Mouse (Mus musculus): ENCODE measurements at regions not wholly inside any gene's neighbourhood (a gene's known extent, or its start where the extent isn't known, plus 50 kb on each side); places are given as distances from the start of the nearest gene placed in this dataset.

DNA sequence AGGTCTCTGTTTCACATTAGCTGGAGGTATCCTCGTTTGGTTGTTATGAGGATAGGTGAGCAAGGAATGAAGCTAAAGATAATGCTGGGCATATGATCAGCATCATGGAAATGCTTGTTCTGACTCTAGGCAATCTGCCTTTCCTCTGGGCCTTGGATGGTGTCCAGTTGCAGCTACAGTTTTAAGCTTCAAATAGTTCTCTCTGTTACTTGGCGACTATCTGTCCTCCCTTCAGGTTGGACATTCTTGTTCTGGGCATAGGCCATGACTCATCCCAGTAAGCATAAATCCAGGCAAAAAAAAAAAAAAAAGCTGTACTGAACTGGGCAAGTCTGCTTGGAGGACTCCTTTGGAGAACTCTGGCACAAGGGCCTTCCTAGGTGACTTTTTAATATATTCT lies 776.9 kb downstream of the Kcnma1 start:
- Histone ChIP-seq H3K27ac (ENCODE audit: control insufficient read depth, low read depth, low read length) (no peak overlapping the region), H3K4me1 (ENCODE audit: control insufficient read depth in 1 of 2, insufficient read depth in 2 of 2, low read length in 2 of 2) (no peaks in the 10 kb centered on the region), H3K9me3 (replicated peaks; ENCODE audit: insufficient read depth, low read length) (no peaks in the 10 kb centered on the region), H3K36me3 (ENCODE audit: control insufficient read depth in 1 of 2, insufficient read depth in 2 of 2, low read length in 2 of 2) (no peaks in the 10 kb centered on the region), H3K9ac (ENCODE audit: control insufficient read depth, low read depth, low read length, poor library complexity, severe bottlenecking) (no peak overlapping the region), H3K4me3 (ENCODE audit: control insufficient read depth in 1 of 2, insufficient read depth in 1 of 2, low read depth in 2 of 2, low read length in 2 of 2) (no peak overlapping the region), H3K27me3 (ENCODE audit: control insufficient read depth in 1 of 2, insufficient read depth in 2 of 2, low read length in 2 of 2) (no peaks in the 10 kb centered on the region), H3K79me2 (ENCODE audit: control insufficient read depth, insufficient read depth, low read length, poor library complexity) (no peaks in the 10 kb centered on the region)
- no peak for TF ChIP-seq POLR2A (IDR thresholded peaks at IDR 0.05; ENCODE audit: control insufficient read depth in 1 of 2, insufficient read depth in 1 of 2, low read depth in 1 of 2, low read length in 2 of 2, poor library complexity in 1 of 2)
- TF ChIP-seq ZKSCAN1 (IDR thresholded peaks at IDR 0.05; ENCODE audit: low read depth, low read length) = no peak
- DNase-seq (ENCODE audit: low read depth, low spot score) = no peak

GRCm38 (mm10) chr14:23198676-23199075 lies 815.6 kb downstream of the Kcnma1 start:
- no peaks in the 10 kb centered on the region for H3K4me1 ChIP-seq (ENCODE audit: control insufficient read depth in 1 of 2, insufficient read depth in 2 of 2, low read length in 2 of 2)
- no peak overlapping the region for H3K9ac ChIP-seq (ENCODE audit: control insufficient read depth, low read depth, low read length, poor library complexity, severe bottlenecking)
- DNase-seq (ENCODE audit: low read depth, low spot score) = no peak
- H3K27ac ChIP-seq (ENCODE audit: control insufficient read depth, low read depth, low read length) = no peak overlapping the region
- H3K79me2 ChIP-seq (ENCODE audit: control insufficient read depth, insufficient read depth, low read length, poor library complexity) = no peaks in the 10 kb centered on the region
- no peaks in the 10 kb centered on the region for H3K9me3 ChIP-seq (replicated peaks; ENCODE audit: insufficient read depth, low read length)
- no peak for TF ChIP-seq BHLHE40 (IDR thresholded peaks at IDR 0.05; ENCODE audit: borderline replicate concordance, low read depth, low read length)
- no peak for TF ChIP-seq KAT2A (conservative IDR thresholded peaks at IDR 0.05; ENCODE audit: low read depth, low read length)
- no peak for TF ChIP-seq NRF1 (IDR thresholded peaks at IDR 0.05; ENCODE audit: insufficient read depth, low read depth, low read length, poor library complexity, severe bottlenecking)
- no peak overlapping the region for H3K4me3 ChIP-seq (ENCODE audit: control insufficient read depth in 1 of 2, insufficient read depth in 1 of 2, low read depth in 2 of 2, low read length in 2 of 2)
- no peaks in the 10 kb centered on the region; a peak in 1 of 4 replicates for H3K27me3 ChIP-seq (ENCODE audit: control insufficient read depth in 1 of 2, insufficient read depth in 2 of 2, low read length in 2 of 2)
- H3K36me3 ChIP-seq (ENCODE audit: control insufficient read depth in 1 of 2, insufficient read depth in 2 of 2, low read length in 2 of 2) = no peaks in the 10 kb centered on the region

DNA sequence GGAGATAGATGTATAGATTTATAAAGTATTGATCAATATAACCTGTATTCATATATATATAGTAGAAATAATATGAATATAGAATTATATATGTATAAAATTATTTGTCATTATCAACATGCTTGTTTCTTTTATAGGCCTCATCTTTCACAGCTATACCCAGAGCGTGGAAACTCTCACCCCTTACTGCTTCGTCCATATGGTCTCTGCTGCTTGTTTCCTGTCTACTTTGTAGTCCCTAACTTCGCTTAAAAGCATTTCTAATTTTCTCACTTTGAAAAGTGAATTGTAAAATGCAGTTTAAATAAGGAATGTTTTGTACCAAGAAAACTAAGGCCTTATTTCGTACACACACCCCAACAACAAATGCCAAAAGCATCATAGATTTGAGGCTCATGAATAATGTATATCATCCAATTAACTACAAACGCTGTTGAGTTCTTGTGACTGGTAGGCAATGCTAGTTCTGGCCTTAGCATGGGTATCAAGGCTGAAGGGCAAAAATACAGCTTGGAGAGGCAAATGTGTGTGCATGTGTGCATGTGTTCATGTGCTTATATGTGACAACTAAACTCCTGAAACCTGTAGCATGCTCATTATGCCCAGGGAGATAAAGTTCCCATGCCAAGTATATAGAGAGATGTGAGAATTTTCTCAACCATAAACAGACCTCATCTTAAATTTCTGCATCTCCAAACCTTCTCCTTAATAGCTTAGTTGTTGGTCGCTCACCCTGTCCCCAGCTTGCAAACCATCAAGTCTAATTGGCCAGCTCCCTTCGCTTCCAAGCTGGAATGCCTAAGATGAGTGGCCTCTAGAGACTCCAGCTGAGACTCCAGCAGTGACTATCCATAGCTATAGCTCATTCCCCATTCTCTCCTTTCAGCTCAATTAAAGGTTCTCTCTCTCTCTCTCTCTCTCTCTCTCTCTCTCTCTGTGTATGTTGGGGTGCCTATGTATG lies 819.4 kb downstream of the Kcnma1 start:
- Histone ChIP-seq H3K27ac (ENCODE audit: control insufficient read depth, low read depth, low read length) (no peak overlapping the region), H3K27me3 (ENCODE audit: control insufficient read depth in 1 of 2, insufficient read depth in 2 of 2, low read length in 2 of 2) (no peaks in the 10 kb centered on the region; a peak in 2 of 4 replicates), H3K9ac (ENCODE audit: control insufficient read depth, low read depth, low read length, poor library complexity, severe bottlenecking) (no peak overlapping the region), H3K9me3 (replicated peaks; ENCODE audit: insufficient read depth, low read length) (no peaks in the 10 kb centered on the region), H3K79me2 (ENCODE audit: control insufficient read depth, insufficient read depth, low read length, poor library complexity) (no peaks in the 10 kb centered on the region), H3K4me1 (ENCODE audit: control insufficient read depth in 1 of 2, insufficient read depth in 2 of 2, low read length in 2 of 2) (no peaks in the 10 kb centered on the region), H3K4me3 (ENCODE audit: control insufficient read depth in 1 of 2, insufficient read depth in 1 of 2, low read depth in 2 of 2, low read length in 2 of 2) (no peak overlapping the region), H3K36me3 (ENCODE audit: control insufficient read depth in 1 of 2, insufficient read depth in 2 of 2, low read length in 2 of 2) (no peaks in the 10 kb centered on the region)
- no peak for DNase-seq (ENCODE audit: low read depth, low spot score)
- no peak for TF ChIP-seq NRF1 (IDR thresholded peaks at IDR 0.05; ENCODE audit: insufficient read depth, low read depth, low read length, poor library complexity, severe bottlenecking)
- no peak for TF ChIP-seq GATA1 (IDR thresholded peaks at IDR 0.05; ENCODE audit: low read depth, low read length)
- TF ChIP-seq ZNF384 (IDR thresholded peaks at IDR 0.05; ENCODE audit: low read depth, low read length) = no peak
- TF ChIP-seq E2F4 (IDR thresholded peaks at IDR 0.05; ENCODE audit: borderline replicate concordance, low read depth, low read length) = no peak
- TF ChIP-seq JUND (IDR thresholded peaks at IDR 0.05; ENCODE audit: low read depth, low read length) = no peak
- TF ChIP-seq ETS1 (IDR thresholded peaks at IDR 0.05; ENCODE audit: low read depth, low read length) = no peak
- TF ChIP-seq RAD21 (IDR thresholded peaks at IDR 0.05; ENCODE audit: low read depth, low read length) = no peak
- TF ChIP-seq USF1 (IDR thresholded peaks at IDR 0.05; ENCODE audit: low read depth, low read length) = no peak
- TF ChIP-seq MYC (IDR thresholded peaks at IDR 0.05; ENCODE audit: low read depth, low read length) = no peak
- no peak for TF ChIP-seq CHD1 (IDR thresholded peaks at IDR 0.05; ENCODE audit: low read depth, low read length)
- no peak for TF ChIP-seq MEF2A (IDR thresholded peaks at IDR 0.05; ENCODE audit: extremely low read depth, insufficient replicate concordance, low read depth, low read length, poor library complexity, severe bottlenecking)
- TF ChIP-seq UBTF (IDR thresholded peaks at IDR 0.05; ENCODE audit: borderline replicate concordance, insufficient read depth, low read depth, low read length) = no peak
- TF ChIP-seq GABPA (IDR thresholded peaks at IDR 0.05; ENCODE audit: low read depth, low read length) = no peak
- no peak for TF ChIP-seq ELF1 (IDR thresholded peaks at IDR 0.05; ENCODE audit: low read depth, low read length)
- TF ChIP-seq USF2 (IDR thresholded peaks at IDR 0.05; ENCODE audit: borderline replicate concordance in 1 of 2, insufficient read depth in 1 of 2, low read depth in 1 of 2, low read length in 2 of 2) = no peak
- TF ChIP-seq MXI1 (IDR thresholded peaks at IDR 0.05; ENCODE audit: low read depth, low read length) = no peak
- no peak for TF ChIP-seq KAT2A (conservative IDR thresholded peaks at IDR 0.05; ENCODE audit: low read depth, low read length)
- TF ChIP-seq CHD2 (IDR thresholded peaks at IDR 0.05; ENCODE audit: low read length) = no peak

All from MEL (cell line).